Mouse (Mus musculus) thymus, postnatal 4 days (tissue): ENCODE measurements at regions not wholly inside any gene's neighbourhood (a gene's known extent, or its start where the extent isn't known, plus 50 kb on each side); places are given as distances from the start of the nearest gene placed in this dataset.

ENCODE experiments used
- DNase-seq: peaks from one replicate; pipeline ENCODE4 v3.0.0; 2021

- DNase-seq: no peak
Observed at GRCm38 (mm10) chr1:163190841-163191240, 105.4 kb upstream of the Mroh9 start.

- no peak for DNase-seq
Observed at GRCm38 (mm10) chr1:163181851-163182250, 96.4 kb upstream of the Mroh9 start.

- no peak for DNase-seq
Observed at GRCm38 (mm10) chr1:163177011-163177410, 91.5 kb upstream of the Mroh9 start.

GRCm38 (mm10) chr1:163167051-163167450 lies 81.6 kb upstream of the Mroh9 start:
- no peak for DNase-seq

- no peak for DNase-seq
Observed at GRCm38 (mm10) chr1:163163636-163164035, 78.2 kb upstream of the Mroh9 start.

- DNase-seq: no peak
Observed at GRCm38 (mm10) chr1:163159911-163160310, 74.4 kb upstream of the Mroh9 start.

GRCm38 (mm10) chr1:163158491-163158890 lies 73.0 kb upstream of the Mroh9 start:
- DNase-seq: no peak

GRCm38 (mm10) chr1:163150203-163150855 lies 64.9 kb upstream of the Mroh9 start:
- DNase-seq: peak; percentile 9

- no peak for DNase-seq
Observed at GRCm38 (mm10) chr1:163146641-163147040, 61.2 kb upstream of the Mroh9 start.

GRCm38 (mm10) chr1:163143113-163143512 lies 57.6 kb upstream of the Mroh9 start:
- DNase-seq: no peak

GRCm38 (mm10) chr1:163141471-163141870 lies 56.0 kb upstream of the Mroh9 start:
- DNase-seq: no peak

GRCm38 (mm10) chr1:163138179-163138578 lies 52.7 kb upstream of the Mroh9 start:
- DNase-seq: no peak
